Mouse (Mus musculus): ENCODE measurements at regions not wholly inside any gene's neighbourhood (a gene's known extent, or its start where the extent isn't known, plus 50 kb on each side); places are given as distances from the start of the nearest gene placed in this dataset.

DNA sequence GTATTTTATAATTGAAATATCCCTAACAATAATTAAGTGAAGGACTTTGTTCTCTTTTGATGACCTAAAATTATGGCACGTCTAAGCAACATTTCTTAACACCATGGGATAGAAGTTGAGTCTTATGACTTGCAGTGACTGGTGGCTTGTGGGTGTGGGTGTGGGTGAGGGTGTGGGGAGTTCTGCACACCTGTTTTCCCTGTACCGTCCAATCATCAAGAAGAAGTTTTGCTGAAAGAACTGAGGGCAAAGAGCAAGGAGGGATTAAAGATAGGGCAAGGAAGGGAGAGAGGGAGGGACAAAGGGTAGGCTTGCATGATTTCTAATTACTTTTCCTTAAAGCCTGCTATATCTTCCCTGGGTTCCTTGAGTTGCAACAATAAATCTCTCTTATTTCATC is 278.5 kb upstream of the Slc30a5 start:
- TF ChIP-seq CTCF (IDR thresholded peaks at IDR 0.05; ENCODE audit: low read depth, low read length) = no peak
- TF ChIP-seq POLR2AphosphoS5 (IDR thresholded peaks at IDR 0.05; ENCODE audit: insufficient replicate concordance, low read depth, low read length) = no peak
- TF ChIP-seq TAL1 (conservative IDR thresholded peaks at IDR 0.05; ENCODE audit: low read depth, low read length) = no peak

Data from G1E (cell line).